Mouse (Mus musculus) limb, embryonic 13.5 days (tissue): ENCODE measurements at regions not wholly inside any gene's neighbourhood (a gene's known extent, or its start where the extent isn't known, plus 50 kb on each side); places are given as distances from the start of the nearest gene placed in this dataset.
"Not testable (repeated sequence)": the region's sequence is repeated elsewhere in the genome, so short reads cannot be mapped to it uniquely, and the experiment has no call there.

Experiments
- ATAC-seq: fragments of 200-750 bp; cut with Nextera tagmentation; 2 replicates; pipeline ENCODE4 v1.8.0; 2017; ENCODE audit warnings: low read depth, moderate number of reproducible peaks, moderate TSS enrichment; ENCODE audit not compliant: low FRiP score
- H3K27ac ChIP-seq: fragments of 300-500 bp; sonication (generic); 2 replicates; pipeline ENCODE4 v1.5.1; 2015; ENCODE audit warnings: inconsistent platforms, mild to moderate bottlenecking, moderate library complexity
- H3K27me3 ChIP-seq: fragments of 300-500 bp; sonication (generic); 2 replicates; pipeline ENCODE4 v1.6.1; 2015; ENCODE audit warnings: mild to moderate bottlenecking, inconsistent platforms
- H3K36me3 ChIP-seq: fragments of 300-500 bp; sonication (generic); 2 replicates; pipeline ENCODE4 v1.6.1; 2015; ENCODE audit warnings: inconsistent platforms, mild to moderate bottlenecking, moderate library complexity
- H3K4me1 ChIP-seq: fragments of 300-500 bp; sonication (generic); 2 replicates; pipeline ENCODE4 v1.6.1; 2015; ENCODE audit warnings: inconsistent platforms
- H3K4me2 ChIP-seq: fragments of 300-500 bp; sonication (generic); replicated peaks from 2 replicates; pipeline ENCODE4 v1.6.1; 2015; ENCODE audit warnings: inconsistent platforms, mild to moderate bottlenecking, moderate library complexity
- H3K4me3 ChIP-seq: fragments of 300-500 bp; sonication (generic); 2 replicates; pipeline ENCODE4 v1.5.1; 2015; ENCODE audit warnings: moderate library complexity, mild to moderate bottlenecking, inconsistent platforms
- H3K9ac ChIP-seq: fragments of 300-500 bp; sonication (generic); 2 replicates; pipeline ENCODE4 v1.6.1; 2015; ENCODE audit warnings: mild to moderate bottlenecking, inconsistent platforms
- H3K9me3 ChIP-seq: fragments of 300-500 bp; sonication (generic); 2 replicates; pipeline ENCODE4 v1.6.1; 2016; ENCODE audit warnings: inconsistent platforms
- WGBS: fragments of 180-500 bp; shearing (Covaris S2); methylation state at CpG from one replicate; pipeline ENCODE4 v1.1.7; 2015; 5-methylcytosine and 5-hydroxymethylcytosine counted together

- Histone ChIP-seq H3K36me3 (no peaks in the 10 kb centered on the region), H3K27ac (no peak overlapping the region), H3K4me1 (no peaks in the 10 kb centered on the region), H3K4me3 (no peak overlapping the region), H3K4me2 (no peak overlapping the region), H3K9me3 (no peaks in the 10 kb centered on the region), H3K27me3 (no peaks in the 10 kb centered on the region), H3K9ac (no peak overlapping the region)
- no peak for ATAC-seq
- 73% methylated on average over 2 of the region's 2 CpGs for WGBS
Observed at GRCm38 (mm10) chr13:5566479-5566878, 294.8 kb upstream of the Klf6 start.

- Histone ChIP-seq H3K4me1 (no peaks in the 10 kb centered on the region), H3K9ac (no peak overlapping the region), H3K27ac (no peak overlapping the region), H3K36me3 (no peaks in the 10 kb centered on the region), H3K9me3 (no peaks in the 10 kb centered on the region), H3K4me2 (no peak overlapping the region), H3K27me3 (no peaks in the 10 kb centered on the region), H3K4me3 (no peak overlapping the region)
- no peak for ATAC-seq
- 93% methylated on average over 2 of the region's 2 CpGs for WGBS
Observed at GRCm38 (mm10) chr13:5566896-5567295, 294.4 kb upstream of the Klf6 start.

GRCm38 (mm10) chr13:5569579-5569978, 291.7 kb upstream of the Klf6 start:
- Histone ChIP-seq H3K4me1 (no peaks in the 10 kb centered on the region), H3K27ac (no peak overlapping the region), H3K36me3 (no peaks in the 10 kb centered on the region), H3K27me3 (no peaks in the 10 kb centered on the region), H3K4me2 (no peak overlapping the region), H3K9me3 (no peaks in the 10 kb centered on the region), H3K4me3 (no peak overlapping the region), H3K9ac (no peak overlapping the region)
- WGBS = 78% methylated on average over 1 of the region's 1 CpGs
- ATAC-seq = no peak

- Histone ChIP-seq H3K4me1 (no peaks in the 10 kb centered on the region), H3K27me3 (no peaks in the 10 kb centered on the region), H3K9ac (no peak overlapping the region), H3K36me3 (no peaks in the 10 kb centered on the region), H3K9me3 (no peaks in the 10 kb centered on the region), H3K27ac (no peak overlapping the region), H3K4me3 (no peak overlapping the region), H3K4me2 (no peak overlapping the region)
- no peak for ATAC-seq
- 93% methylated on average over 2 of the region's 2 CpGs for WGBS
Observed at GRCm38 (mm10) chr13:5570386-5570785, 290.9 kb upstream of the Klf6 start.

- ATAC-seq = peak; percentile 73
- H3K9ac ChIP-seq = no peak overlapping the region
- H3K27me3 ChIP-seq = no peaks in the 10 kb centered on the region
- H3K4me3 ChIP-seq = no peak overlapping the region
- H3K27ac ChIP-seq = no peak overlapping the region
- no peaks in the 10 kb centered on the region for H3K36me3 ChIP-seq
- WGBS = 19% methylated on average over 5 of the region's 5 CpGs
- H3K4me1 ChIP-seq = peaks cover 8% of the 10 kb centered on the region
- no peak overlapping the region; the same call in 1 of the 2 replicates for H3K4me2 ChIP-seq
- no peaks in the 10 kb centered on the region for H3K9me3 ChIP-seq
Observed at GRCm38 (mm10) chr13:5576568-5576967, 284.7 kb upstream of the Klf6 start.

- not testable (repeated sequence) for H3K9me3 ChIP-seq, H3K4me3 ChIP-seq, H3K27me3 ChIP-seq, H3K9ac ChIP-seq, H3K4me2 ChIP-seq, H3K4me1 ChIP-seq, H3K27ac ChIP-seq, H3K36me3 ChIP-seq, ATAC-seq
- WGBS = 89% methylated on average over 7 of the region's 7 CpGs
Observed at GRCm38 (mm10) chr13:5583681-5584080, 277.6 kb upstream of the Klf6 start.

- H3K36me3 ChIP-seq = no peaks in the 10 kb centered on the region
- no peaks in the 10 kb centered on the region for H3K27me3 ChIP-seq
- H3K9ac ChIP-seq = no peak overlapping the region
- no peak overlapping the region for H3K4me3 ChIP-seq
- H3K27ac ChIP-seq = no peak overlapping the region
- no peaks in the 10 kb centered on the region for H3K4me1 ChIP-seq
- no peak for ATAC-seq
- H3K4me2 ChIP-seq = no peak overlapping the region
- no peaks in the 10 kb centered on the region for H3K9me3 ChIP-seq
Observed at GRCm38 (mm10) chr13:5587196-5587595, 274.1 kb upstream of the Klf6 start.

- Histone ChIP-seq H3K9ac (no peak overlapping the region), H3K27ac (no peak overlapping the region), H3K4me3 (no peak overlapping the region), H3K4me2 (no peak overlapping the region), H3K4me1 (no peaks in the 10 kb centered on the region), H3K36me3 (no peaks in the 10 kb centered on the region), H3K27me3 (no peaks in the 10 kb centered on the region), H3K9me3 (no peaks in the 10 kb centered on the region)
- ATAC-seq = no peak
- WGBS = 56% methylated on average over 2 of the region's 2 CpGs
Observed at GRCm38 (mm10) chr13:5591286-5591685, 270.0 kb upstream of the Klf6 start.

GRCm38 (mm10) chr13:5591837-5592555, 269.3 kb upstream of the Klf6 start:
- no peak for ATAC-seq
- Histone ChIP-seq H3K9ac (no peak overlapping the region), H3K27ac (no peak overlapping the region), H3K4me3 (no peak overlapping the region), H3K4me2 (no peak overlapping the region), H3K4me1 (no peaks in the 10 kb centered on the region), H3K9me3 (no peaks in the 10 kb centered on the region), H3K36me3 (no peaks in the 10 kb centered on the region), H3K27me3 (no peaks in the 10 kb centered on the region)
- WGBS = 75% methylated on average over 4 of the region's 4 CpGs

GRCm38 (mm10) chr13:5592556-5593061, 268.7 kb upstream of the Klf6 start:
- no peak overlapping the region for H3K4me2 ChIP-seq
- no peak for ATAC-seq
- WGBS = 85% methylated on average over 3 of the region's 3 CpGs

GRCm38 (mm10) chr13:5601648-5602047, 259.6 kb upstream of the Klf6 start:
- no peak for ATAC-seq
- 51% methylated on average over 1 of the region's 1 CpGs for WGBS
- Histone ChIP-seq H3K4me2 (no peak overlapping the region), H3K36me3 (no peaks in the 10 kb centered on the region), H3K9me3 (no peaks in the 10 kb centered on the region), H3K4me1 (peaks cover 8% of the 10 kb centered on the region), H3K9ac (no peak overlapping the region), H3K27ac (no peak overlapping the region), H3K27me3 (no peaks in the 10 kb centered on the region), H3K4me3 (no peak overlapping the region)

More at GRCm38 (mm10) chr13:5592556-5593061, 268.7 kb upstream of the Klf6 start:
- H3K4me1 ChIP-seq = no peaks in the 10 kb centered on the region
- H3K27ac ChIP-seq = no peak overlapping the region
- H3K9me3 ChIP-seq = no peaks in the 10 kb centered on the region
- H3K9ac ChIP-seq = no peak overlapping the region
- H3K4me3 ChIP-seq = no peak overlapping the region
- no peaks in the 10 kb centered on the region for H3K36me3 ChIP-seq
- no peaks in the 10 kb centered on the region for H3K27me3 ChIP-seq

GRCm38 (mm10) chr13:5603905-5604596, 257.2 kb upstream of the Klf6 start:
- Histone ChIP-seq H3K27me3 (no peaks in the 10 kb centered on the region), H3K4me1 (peaks cover 8% of the 10 kb centered on the region), H3K27ac (no peak overlapping the region), H3K9me3 (no peaks in the 10 kb centered on the region), H3K36me3 (no peaks in the 10 kb centered on the region), H3K9ac (no peak overlapping the region), H3K4me3 (no peak overlapping the region), H3K4me2 (no peak overlapping the region)
- peak; percentile 51; the same call in 1 of the 2 replicates for ATAC-seq
- 58% methylated on average over 5 of the region's 5 CpGs for WGBS
